Mouse (Mus musculus) CD4-positive, CD25-positive, alpha-beta regulatory T cell, adult 2 months (primary cell): ENCODE data around the gene Bcl10.
A peak's percentile ranks its signal among the peaks of the same experiment; 100 is the strongest.
"Not testable (repeated sequence)": the region's sequence is repeated elsewhere in the genome, so short reads cannot be mapped to it uniquely, and the experiment has no call there.

Experiments
- DNase-seq: peaks from one replicate; pipeline ENCODE4 v3.0.0-alpha.2; 2012; ENCODE audit warnings: low read depth, low spot score

Gene Bcl10

DNA sequence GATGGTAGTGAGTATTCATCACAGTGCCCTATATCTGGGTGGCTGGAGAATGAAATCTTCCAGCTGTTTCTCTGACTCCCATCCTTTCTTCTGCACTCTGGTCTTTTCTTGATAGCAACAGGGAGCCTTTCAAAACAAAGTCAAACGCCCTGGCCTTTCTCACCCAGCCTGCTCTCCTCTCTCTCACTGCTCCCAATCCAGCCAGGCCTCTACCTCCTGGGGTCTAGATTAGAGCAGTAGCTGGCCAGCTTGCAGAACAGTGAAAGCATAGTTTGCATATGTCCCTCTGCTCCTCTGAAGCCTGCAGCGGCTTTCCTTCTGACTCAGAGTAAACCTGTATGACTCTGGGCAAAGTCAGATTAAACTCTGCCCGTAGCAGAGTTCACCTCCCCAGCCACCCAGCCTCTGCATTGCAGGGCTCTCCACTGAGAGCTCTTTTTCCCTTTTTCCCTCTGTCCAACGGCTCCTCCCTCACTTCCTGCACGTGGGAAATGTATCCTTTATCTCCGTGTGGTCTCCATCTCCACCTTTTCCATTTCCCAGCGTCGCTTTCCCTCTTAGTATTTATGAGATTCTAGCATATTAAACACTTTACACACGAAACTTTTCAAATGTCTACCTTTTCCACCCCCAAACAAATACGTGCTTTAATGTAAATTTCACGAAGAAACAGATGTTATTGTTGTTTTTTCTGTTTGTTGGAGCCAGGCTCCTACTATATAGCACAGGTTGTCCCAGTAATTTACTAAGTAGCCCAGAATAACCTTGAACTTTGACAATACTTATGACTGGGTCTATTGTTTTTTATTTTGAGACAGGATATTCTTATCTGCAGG, at the start of gene Bcl10:
Gene Bcl10 (plus strand): TSS at position 786 of the 836 bp plus-strand sequence.
- DNase-seq: no peak

DNA sequence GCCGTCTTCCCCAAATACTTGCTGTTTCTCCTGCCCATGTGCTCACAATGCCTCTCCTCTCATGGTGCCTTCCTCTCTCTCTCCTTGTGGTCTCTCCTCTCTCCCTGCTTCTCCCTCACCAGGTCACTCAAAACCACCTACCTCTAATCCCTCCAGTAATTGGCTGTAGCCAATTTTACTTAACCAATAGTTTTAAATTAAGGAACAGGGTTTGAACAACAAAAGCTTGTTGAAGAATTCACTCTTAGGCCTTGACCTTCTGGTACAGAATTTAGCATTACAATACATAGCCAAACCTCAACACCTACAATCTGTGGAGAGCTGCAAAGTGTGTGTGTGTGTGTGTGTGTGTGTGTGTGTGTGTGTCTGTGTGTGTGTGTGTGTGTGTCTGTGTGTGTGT, 49.3 kb upstream of the Bcl10 start:
- no peak for DNase-seq

DNA sequence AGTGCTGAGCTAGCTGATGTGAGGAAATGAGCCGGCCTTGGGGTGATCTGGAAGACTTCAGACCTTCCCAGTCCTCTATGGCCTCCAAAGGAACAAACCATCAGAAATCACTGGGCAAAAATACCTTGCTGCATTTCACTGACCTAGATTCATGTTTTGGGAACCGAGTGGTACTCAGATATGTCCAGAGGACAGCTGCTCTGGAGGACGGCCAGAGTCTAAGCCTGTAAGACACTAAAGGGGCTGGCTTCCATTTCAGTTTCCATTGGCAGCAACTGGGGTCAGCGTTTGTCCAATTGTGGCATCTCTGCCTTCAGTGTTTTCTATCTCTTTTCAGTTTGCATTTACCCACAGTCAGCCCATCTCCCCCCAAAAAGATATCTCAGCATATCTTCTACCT, 48.5 kb upstream of the Bcl10 start:
- no peak for DNase-seq

DNA sequence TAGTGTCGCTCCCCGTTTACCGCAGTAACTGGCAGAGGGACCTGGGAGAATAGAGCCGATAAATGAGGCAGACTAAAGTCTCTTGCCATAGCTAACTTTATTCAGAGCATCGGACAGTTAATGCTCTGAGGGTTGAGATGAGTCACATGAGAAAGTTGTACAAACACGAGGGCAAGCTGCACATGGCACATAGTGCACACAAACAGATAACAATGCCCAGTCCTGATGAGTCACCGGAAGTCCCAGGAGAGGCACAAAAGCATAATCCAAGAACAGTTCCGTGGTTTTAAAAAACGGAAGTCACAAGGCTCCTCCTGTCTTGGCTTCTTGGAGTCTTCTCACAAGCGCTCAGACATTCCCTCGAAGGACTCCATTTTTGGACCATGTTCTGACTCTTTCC, 46.5 kb upstream of the Bcl10 start:
- no peak for DNase-seq

DNA sequence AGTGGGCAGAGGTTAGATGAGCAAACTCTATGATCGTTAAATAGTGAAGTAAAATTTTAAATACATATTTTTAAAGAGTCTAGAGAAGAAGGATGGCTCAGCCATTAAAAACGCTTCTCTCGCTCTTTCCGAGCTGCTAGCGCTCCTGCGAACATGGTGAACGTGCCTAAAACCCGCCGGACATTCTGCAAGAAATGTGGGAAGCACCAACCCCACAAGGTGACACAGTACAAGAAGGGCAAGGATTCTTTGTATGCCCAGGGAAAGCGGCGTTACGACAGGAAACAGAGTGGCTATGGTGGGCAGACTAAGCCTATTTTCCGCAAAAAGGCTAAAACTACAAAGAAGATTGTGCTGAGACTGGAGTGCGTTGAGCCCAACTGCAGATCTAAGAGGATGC, 43.7 kb upstream of the Bcl10 start:
- not testable (repeated sequence) for DNase-seq

DNA sequence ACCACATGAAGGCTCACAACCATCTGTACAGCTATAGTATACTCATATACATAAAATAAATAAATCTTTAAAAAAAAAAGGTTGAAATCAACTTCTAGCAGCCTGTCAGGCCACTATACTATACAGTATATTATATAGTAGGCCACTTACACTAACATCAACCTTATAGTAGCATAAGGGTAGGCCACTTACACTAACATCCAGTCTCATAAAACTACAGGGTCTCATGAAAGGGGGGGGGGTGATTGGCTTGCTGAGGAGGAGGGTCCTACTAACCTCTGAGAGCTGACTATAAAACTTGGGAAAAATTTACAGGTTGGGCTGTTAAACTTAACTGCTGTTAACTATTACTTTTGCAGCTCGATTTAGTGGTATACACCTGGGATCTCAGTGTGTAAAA, 42.3 kb upstream of the Bcl10 start:
- DNase-seq: no peak

DNA sequence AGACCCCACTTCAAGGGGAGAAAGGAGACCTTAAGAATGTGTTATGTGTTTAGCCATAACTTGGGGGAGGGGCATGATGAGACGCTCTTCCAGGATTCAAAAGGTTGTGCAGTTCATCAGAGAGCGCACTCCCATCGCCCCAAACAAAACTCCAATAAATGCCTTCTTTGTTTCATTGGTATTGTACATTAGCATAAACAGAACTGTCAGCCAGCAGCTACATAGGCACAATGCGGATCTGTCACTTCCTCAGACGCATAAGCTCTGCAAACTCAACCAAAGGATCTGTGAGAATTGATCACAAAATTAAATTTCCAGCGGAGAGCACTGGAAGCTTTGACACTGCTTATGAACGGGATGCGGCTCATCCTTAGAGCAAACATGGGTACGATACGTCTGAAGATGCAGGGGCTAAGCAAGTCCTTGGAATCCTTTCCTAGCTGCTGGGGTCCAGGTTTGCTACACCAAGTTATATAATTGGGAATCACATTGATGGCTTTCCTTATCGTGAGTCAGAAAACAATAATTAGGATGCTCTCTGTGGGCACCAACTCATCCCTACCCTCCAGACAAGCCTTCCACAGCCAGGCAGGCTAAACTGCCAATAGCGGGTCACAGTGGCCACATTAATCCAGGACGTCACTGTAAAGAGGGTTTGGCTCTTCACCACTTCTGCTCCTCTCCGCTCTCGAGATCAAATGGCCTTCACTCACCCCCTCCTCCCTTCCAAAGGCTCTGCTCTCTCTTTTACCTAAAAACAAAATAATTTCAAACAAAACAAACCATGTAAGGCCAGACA, 40.3 kb upstream of the Bcl10 start:
- no peak for DNase-seq

DNA sequence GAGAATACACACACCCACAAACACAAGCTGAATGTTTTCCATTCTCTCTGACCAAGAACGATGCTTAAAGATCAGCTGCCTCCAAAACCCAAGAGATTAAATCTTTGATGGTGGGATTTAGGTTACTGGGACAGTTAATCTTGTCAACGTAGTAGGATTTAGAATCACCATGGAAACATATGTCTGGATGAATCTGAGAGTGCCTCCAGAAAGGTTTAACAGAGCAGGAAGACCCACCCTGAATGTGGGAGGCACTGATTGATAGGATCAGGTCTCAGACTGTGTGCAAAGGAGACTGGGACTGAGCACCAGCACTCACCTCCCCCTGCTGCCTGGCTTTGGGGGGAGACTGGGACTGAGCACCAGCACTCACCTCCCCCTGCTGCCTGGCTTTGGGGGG, 39.4 kb upstream of the Bcl10 start:
- DNase-seq: no peak

DNA sequence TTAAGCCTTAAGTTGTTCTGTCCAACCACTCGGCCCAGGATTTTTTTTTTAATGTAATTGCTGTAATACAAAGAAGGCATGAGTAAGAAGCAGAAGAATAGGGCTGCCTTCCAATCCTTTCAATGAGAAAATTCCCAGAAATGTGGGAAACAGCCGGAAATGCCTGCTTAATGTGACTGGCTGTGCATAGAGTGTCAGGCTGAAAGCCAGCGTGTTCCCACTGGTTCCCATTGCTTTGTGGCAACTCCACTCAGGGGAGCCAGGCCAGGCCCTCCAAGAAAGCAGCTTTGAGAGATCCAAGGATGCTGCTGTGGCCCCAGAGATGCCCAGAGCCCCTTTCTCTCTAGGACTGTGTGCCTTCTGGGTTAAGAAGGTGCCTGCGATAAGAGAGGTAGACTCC, 37.2 kb upstream of the Bcl10 start:
- DNase-seq: no peak

DNA sequence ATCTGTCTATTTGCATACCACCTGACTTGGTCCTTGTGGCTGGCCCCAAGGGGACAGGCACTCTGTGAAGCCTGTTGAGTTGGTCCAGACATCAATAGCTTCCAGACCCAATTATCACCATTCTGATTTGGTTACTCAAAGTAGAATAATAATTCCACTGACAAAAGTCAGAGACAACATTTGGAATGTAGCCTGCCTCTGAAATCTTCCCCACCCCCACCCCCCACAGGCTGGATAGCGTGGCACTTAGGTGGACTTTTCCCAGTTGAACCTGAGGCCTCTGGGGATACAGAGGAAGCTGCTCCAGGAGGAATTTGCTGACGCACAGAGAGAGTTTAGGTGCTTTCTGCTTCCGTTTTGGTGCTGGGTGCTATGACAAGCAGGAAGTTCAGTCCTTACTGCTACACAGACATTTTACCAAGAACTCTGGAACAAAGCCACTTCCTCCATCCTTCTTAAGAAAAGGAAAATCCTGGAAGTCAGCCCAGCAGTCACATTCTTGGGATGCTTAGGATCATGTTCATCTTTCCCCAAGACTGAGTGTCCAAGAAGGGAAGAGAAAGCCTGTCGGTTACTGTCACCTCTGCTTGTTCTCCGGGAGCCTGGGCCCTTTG, 36.6 kb upstream of the Bcl10 start:
- no peak for DNase-seq

DNA sequence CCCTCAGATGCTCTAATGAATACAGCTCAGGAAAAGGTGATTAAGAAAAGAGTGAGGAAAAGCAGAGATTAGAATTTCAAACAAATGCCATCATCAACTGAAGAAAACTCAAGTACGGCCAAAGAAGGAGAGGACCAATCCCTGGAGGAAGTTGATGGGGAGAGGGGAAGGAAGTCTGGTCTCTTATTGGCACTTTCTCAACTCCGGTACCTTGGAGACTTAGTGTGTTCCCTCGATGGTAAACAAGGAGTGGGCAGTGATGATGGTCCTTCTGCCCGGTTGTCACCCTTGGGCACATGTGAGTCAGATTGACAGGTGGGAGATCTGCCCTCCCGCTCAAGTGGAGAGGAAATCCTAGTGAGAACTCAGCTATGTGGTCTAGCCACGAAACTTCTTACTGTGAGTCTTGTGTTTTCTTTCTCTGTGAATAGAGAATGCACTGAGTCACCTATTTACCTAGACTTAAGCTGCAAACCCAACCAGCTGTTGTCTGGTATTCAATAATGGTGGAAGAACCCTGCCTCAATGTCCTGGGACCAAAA, 35.1 kb upstream of the Bcl10 start:
- DNase-seq: no peak

DNA sequence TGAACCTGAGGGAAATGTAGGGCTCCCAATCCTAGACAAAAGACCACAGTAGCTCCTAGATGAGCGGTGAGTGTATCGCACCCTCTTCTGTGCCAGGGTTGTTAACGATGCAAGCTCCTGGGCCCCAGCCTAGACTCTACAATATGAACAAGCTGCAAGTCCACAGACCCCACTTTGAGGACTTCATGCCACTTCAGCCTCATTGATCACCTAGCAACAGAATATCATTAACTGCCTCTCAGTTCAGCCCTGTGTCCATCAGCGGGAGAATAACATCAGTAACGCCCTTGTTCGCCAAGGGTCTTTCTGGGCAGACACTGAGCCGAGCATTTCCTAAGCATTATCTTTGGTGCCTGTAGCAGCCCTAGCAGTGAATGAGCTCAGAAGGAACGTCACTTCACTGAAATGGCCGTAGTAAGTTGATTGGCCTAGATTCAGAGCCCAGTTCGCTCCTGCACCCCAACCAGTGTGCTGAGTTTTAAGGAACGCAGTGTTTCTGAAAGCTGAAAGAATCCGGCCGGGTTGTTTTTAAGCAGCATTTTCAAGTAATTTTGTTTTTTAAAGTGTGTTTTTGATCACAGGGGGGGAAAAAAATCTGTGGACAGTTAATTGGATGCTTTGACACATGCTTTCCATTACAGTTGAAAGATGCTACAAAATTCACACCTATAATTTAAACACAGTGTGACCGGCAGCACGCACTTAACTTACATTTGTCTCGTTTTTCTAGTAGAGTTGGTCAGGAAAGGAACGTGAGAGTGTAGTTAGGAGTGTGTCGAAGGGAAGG, 32.1 kb upstream of the Bcl10 start:
- DNase-seq: no peak

DNA sequence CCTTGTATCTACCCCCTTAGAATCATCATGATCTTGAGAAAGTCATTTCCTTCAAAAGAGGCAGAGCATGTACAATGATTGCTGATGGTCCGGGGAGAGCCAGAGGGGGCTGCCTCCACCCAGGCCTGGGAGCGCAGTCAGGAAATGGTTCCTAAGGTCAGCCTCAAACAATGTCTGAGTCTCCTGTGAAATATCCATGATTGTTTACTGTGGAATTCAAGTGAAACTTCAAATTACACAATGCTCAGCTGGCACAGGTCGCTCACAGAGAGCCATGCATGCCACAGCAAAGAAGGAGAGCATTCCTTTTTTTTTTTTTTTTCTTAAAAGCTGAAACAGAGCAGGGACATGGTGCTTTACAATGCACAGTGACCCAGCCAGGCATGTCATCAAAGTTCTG, 30.2 kb upstream of the Bcl10 start:
- no peak for DNase-seq

DNA sequence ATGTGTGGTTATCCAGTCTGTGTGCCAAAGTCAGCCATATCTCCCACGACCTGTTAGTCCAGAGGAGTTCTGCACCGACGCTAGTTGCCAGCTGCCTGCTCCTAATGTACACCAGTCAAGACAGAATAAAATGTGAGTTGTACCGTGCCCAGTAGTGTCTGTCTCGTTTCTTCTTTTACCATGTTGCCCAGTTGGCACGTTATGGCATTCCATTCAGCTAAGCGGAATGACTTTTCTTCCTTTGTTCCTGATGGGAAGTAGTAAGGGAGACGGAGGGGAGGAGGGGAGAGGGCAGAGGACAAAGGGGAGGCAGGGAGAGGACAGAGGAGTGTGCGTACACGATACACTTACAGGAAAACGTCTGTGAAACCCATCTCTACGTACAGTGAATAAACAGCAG, 28.5 kb upstream of the Bcl10 start:
- DNase-seq: no peak

DNA sequence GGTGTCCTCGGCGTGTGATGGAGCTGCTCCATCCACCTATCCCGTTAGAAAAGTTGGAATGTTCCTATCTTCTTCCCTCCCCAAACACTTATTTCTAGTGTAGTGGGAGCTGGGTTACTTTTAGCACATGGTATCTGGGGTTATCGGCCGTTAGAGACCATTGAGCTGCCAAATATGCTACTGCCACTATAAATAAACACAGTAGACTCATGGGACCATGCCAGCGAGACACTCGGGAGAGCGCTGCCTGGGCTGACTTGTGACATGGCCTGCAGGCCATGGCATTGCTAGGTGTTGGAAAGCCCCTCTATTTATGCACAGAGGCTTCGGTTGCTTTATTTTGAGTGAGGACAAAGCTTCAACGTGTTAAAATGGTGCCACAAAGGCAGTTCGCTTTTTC, 24.9 kb upstream of the Bcl10 start:
- no peak for DNase-seq

DNA sequence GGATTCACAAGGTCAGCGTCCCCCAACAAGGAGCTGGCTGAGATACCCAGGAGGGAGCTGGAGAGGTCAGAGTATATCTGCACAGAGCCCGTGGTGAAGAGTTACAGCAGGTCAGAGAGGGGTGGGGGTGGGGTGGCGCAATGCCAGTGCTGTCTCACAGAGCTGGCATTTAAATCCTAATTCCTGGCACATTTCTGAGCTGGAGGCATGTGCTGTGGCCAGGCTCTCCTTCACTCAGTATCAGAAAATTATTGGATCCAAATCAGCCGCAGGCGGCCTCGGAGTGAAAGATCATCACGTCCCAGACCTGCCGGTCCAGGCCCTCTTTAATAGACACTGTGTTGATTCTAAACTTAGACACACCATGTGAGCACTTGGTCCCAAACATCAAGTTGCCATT, 22.8 kb upstream of the Bcl10 start:
- no peak for DNase-seq

DNA sequence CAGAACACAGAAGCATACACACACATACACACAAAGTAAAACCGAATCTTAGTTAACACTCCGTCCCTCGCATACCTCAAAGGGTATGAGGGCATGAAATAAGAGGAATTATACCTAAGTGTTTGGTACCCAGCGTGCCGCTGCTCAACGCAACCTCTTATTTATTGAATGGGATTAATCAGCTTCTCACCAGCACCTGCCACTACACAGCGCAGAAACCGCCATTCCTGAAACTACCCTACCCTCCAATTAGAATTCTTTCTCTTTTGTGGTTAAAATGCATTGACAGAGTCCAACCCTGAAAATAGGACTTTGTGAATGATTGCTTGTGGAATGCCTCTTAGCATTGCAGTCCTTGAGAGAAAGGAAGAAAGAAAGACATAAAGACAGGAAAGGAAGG, 19.1 kb upstream of the Bcl10 start:
- DNase-seq: no peak

DNA sequence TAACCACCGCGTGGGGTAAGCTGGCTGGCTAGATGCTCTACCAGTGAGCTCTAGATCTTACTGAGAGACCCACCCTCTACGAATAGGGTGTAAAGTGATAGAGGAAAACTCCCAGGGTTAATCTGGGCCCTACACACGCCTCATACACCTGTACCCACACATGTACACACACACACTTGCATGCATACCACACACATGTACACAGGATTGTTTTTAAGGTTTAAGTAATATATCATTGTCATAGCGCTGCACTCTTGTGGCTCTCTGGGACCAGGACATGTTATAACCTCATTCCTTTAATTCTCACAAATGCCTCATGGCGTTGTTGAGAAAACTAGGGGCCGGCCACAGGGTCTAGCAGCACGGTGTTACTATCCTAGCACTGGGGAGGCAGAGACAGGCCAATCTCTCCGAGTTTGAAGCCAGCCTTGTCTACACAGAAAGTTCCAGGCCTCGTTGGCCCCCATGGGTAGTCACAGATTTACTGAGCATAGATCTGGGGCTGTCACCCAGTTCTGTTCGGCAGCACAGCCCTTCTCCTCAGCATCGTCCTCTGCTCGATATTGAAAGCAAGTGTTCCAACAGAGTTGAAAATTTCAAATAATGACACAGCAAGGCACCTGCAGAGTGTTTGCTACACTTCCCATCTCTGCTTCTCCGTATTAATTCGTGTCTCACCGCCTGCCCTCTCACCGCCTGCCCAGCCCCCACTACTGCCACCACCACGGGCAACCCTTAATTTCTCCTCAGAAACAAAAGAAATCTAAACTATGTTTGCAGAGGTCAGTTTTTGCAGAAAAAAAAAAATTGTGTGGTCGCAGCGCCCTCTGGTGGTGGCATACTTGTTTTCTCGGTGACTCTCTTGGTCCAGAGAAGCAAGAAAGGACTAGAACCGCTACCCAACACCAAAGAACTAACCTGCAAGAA, 17.5 kb upstream of the Bcl10 start:
- DNase-seq: peak; percentile 69

DNA sequence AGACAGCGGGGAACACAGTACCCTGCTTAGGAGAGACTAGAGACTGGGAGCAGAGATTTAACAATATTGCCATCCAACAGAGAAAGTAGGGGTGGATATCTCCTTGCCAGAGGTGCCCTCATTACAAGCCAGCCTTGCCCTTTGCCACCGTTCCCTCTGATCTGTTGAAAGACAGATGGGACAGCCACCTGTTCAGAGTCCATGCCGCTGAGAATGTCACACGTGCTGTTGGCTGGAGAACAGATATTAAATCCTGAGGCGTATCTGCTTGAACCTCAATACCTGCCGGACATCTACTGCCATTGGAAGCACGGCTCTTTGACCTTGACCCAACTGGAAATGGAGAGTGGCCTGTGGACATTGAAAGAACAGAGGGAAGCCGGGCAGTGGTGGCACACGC, 16.0 kb upstream of the Bcl10 start:
- no peak for DNase-seq

DNA sequence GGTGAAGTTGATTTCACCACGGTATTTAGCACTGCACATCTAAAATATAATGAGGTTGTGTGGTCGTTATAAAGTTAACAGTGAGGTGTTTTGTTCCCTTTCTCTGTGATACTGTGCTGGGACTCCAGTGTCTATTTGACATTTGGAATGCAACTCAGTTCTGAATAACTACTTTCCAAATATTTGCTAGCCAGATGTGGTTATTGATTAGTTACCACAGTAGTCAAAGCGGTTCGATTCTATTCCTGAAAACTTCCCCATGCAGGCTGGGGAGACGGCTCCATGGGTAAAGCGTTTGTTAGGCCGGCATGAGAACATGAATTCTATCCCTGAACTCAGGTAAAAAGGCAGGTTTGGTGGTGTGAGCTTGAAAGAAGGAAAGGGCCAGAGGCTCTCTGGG, 10.1 kb upstream of the Bcl10 start:
- no peak for DNase-seq

DNA sequence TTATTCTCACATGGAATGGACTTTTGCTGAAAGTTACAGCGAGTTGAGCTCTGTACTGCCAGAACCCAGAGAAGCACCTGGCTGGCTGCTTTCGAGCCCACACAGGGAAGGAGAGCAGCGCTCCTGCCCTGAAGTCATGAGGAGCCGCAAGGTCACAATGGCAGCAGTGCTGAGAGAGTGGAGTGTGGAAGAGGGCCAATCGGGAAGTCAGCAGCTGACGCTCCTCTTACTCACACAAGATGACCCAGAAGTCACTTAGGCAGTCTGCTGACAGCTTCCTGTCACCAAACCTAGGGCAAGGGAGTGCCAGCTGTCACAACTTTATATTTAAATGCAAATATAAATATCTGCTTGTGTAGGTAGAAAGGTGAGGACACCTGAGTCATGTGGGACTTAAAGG, 9.3 kb upstream of the Bcl10 start:
- no peak for DNase-seq
